Mouse (Mus musculus) CH12.LX (cell line): ENCODE measurements around the gene Unc119.
A peak's percentile ranks its signal among the peaks of the same experiment; 100 is the strongest.

ENCODE experiments used
- CTCF ChIP-seq, 2 experiments: IDR thresholded peaks in 1 of 2; conservative IDR thresholded peaks in 1 of 2; 2 replicates each; pipeline ENCODE4 v1.5.1; 2011 to 2012; ENCODE audit warnings: low read depth in 2 of 2, low read length in 2 of 2, improper control_type of control experiment in 1 of 2, inconsistent platforms in 1 of 2, mild to moderate bottlenecking in 1 of 2, moderate library complexity in 1 of 2
- JUND ChIP-seq: conservative IDR thresholded peaks from 2 replicates; pipeline ENCODE4 v1.6.1; 2011; ENCODE audit warnings: low read depth, low read length, improper control_type of control experiment
- MAX ChIP-seq: IDR thresholded peaks from 2 replicates; pipeline ENCODE4 v1.6.1; 2011; ENCODE audit warnings: low read length, improper control_type of control experiment
- NELFE ChIP-seq: IDR thresholded peaks from 2 replicates; pipeline ENCODE4 v1.6.1; 2011; ENCODE audit warnings: low read depth, low read length, improper control_type of control experiment
- POLR2A ChIP-seq: IDR thresholded peaks from 2 replicates; pipeline ENCODE4 v1.6.1; 2011; ENCODE audit warnings: low read depth, mild to moderate bottlenecking, improper control_type of control experiment, low read length
- POLR2AphosphoS2 ChIP-seq: IDR thresholded peaks from 2 replicates; pipeline ENCODE4 v1.6.1; 2011; ENCODE audit warnings: low read depth, low read length, improper control_type of control experiment
- ZC3H11A ChIP-seq: IDR thresholded peaks from 2 replicates; pipeline ENCODE4 v1.6.1; 2012; ENCODE audit warnings: low read depth, mild to moderate bottlenecking, inconsistent platforms, low read length, improper control_type of control experiment

DNA sequence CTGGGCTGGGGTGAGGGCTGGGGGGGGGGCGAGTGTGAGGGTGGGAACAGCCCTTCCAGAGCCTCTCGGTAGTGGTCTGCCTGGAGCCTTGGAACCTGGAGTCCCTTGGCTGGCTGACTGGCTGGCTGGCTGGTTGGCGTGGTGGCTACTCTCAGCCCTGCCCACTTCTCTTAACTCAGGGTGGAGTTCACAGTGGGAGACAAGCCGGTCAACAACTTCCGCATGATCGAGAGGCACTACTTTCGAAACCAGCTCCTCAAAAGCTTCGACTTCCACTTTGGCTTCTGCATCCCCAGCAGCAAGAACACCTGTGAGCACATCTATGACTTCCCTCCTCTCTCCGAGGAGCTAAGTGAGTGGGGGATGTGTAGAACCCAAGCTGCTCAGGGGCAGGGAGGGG, 4.6 kb downstream of the Unc119 start:
- TF ChIP-seq POLR2AphosphoS2 = no peak
- TF ChIP-seq CTCF (conservative IDR thresholded peaks at IDR 0.05 in 1 of 2, IDR thresholded peaks at IDR 0.05 in 1 of 2; ENCODE audit: low read depth in 2 of 2, low read length in 2 of 2) = no peak
- peak; percentile 36 for TF ChIP-seq POLR2A
- no peak for TF ChIP-seq JUND
- TF ChIP-seq ZC3H11A = no peak
- TF ChIP-seq NELFE = no peak
- peak; percentile 47; the same call in 1 of the 2 replicates for TF ChIP-seq MAX
